Mouse (Mus musculus) frontal cortex, adult (tissue): ENCODE measurements around the gene Actn4.

Experiments
- ATAC-seq: cut with Nextera tagmentation; 2 replicates; pipeline ENCODE4 v1.9.2; 2017; ENCODE audit warnings: mild to moderate bottlenecking, moderate library complexity, mixed read lengths; ENCODE audit not compliant: low TSS enrichment

Gene Actn4

DNA sequence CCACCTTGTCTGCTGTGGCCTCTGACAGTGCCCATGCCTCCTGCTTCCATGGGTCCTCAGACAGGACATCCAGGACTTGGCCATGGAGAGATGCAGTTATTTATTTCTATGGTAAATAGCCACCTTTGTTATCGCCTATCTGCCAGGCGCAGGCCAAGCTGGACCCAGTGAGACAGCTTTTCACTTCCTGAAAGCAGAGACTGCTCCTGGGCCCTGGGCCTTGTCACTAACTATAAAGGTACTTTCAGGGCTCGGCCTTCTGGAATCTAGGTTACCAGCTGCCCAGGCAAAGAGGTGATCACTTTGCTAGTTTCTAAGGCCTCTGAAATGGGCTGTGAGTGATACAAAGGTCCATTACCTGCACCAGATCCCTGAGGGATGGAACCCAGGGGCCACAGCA lies 37.3 kb downstream of the Actn4 start:
- ATAC-seq = no peak

DNA sequence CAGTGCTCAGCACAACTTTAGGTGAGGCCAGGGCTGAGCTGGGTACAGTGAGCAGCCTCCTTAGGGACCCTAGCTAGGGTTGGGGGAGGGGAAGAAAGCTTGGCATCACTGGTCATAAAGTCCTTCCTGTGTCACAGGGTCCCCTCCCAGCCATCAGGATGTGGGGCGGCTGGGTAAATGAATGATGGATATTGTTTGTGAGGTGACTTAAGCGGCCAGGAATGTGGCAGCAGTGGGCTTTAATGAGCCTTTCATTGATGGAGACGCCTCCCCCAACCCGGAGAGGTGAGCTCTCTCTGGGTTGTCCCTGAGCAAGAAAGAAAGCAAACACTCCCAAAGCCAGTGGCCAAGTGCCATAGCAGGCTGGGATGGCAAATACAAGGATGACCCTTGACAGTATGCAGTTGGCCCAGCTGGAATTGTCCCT lies 38.3 kb downstream of the Actn4 start:
- no peak for ATAC-seq

DNA sequence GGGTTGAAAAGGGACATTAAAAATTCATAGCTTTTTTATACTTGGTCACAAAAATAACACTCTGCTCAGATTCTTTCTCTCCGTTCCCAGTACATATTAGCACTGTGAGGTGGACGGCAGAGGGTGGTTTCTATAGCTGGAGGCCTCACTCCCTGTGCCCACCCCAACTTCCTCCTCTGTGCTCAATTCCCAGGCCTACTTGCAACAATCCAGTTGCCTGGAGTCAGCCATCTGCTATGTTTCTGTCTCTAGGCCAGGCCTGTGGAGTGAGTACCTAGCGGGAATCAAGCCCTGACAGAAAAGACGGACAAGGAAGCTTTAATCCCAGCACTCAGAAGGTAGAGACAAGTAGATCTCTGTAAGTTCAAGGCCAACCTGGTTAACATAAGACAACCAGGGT lies 39.5 kb downstream of the Actn4 start:
- ATAC-seq = peak; percentile 68

DNA sequence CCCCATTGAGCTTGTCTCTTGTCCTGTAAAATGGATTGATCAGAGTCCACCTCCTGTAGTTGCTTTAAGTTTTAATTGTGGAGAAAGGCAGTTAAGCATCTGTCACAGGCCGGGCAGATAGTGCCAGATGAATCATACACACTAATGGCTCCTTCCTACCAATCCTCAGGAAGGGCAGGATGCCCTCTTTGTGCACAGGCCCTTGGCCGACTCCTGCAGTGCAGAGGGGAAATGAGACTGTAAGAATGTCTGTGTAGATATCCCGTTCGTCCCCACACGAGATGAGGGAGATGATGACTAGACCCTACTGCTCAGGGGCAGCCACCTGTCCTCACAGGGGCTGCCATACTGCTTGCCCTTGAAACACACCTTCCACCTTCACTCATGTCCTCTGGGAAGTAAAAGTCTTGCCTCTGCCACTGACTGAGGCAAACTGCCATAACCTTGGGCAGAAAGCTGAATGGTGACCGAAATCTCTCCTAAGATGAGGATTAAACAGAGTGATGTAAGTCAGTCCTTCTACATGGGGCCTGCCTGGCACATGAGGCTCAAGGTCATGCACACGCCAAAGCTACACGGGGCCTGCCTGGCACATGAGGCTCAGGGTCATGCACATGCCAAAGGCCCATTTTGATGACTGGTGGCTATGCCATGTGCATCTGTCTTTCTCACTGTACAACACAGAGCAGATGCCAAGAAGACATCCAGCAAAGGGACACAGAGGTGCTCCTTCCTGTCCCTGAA lies 40.2 kb downstream of the Actn4 start:
- no peak for ATAC-seq

DNA sequence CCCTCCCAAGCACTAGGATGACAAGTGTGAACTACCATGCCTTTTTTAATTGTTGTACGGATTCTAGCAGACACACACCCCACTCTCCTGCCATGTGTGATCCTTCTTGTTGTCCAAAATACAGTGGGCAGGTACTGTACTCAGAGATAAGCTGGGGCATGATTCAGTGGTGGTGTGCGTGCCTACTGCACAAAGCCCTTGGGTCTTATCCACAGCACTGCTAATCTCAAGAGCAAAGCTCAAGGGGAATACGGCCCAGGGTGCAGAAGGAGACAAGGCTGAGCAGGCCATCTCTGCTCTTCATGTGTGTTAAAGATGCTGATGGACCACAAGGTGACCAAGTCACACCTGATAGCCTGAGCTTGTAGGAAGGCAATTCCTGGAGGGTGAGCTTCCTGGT lies 41.0 kb downstream of the Actn4 start:
- ATAC-seq = no peak

DNA sequence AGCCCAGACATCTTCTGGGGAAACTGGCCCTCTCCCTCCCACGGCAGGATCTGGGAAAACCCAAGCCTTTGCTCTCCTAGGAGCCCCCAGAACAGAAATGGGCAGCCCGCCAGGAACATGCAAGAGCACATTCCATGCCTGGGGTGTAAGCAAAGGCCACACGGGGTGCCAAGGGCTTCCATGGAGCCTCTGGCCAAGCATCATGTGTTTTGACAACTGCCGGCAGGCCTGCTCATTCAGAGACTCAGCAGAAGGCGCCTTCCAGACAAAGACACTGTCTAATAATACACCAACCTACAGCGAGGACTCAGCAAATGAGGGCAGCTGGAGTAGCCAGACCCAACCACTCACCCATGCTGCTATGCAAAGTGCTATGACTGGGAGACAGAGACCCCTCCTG lies 42.3 kb downstream of the Actn4 start:
- ATAC-seq = no peak

DNA sequence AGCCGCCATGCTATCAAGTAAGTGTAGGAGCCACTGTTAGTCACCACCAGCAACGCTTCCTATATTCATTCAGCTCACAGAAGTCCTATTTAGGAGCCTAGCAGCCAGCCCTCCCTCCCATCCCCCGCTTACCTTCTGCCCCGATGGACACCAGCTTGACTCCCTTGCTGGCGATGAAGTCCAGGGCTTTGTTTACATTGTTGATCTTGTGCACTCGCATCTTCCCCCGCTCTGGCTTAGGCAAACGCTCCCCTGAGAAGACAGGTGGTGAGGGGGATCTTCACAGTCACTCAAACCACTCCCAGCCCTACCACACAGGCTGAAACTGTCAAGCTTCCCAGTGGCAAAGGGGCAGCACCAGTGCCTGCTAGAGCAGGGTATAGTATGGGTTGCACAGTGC lies 43.6 kb downstream of the Actn4 start:
- ATAC-seq = no peak

DNA sequence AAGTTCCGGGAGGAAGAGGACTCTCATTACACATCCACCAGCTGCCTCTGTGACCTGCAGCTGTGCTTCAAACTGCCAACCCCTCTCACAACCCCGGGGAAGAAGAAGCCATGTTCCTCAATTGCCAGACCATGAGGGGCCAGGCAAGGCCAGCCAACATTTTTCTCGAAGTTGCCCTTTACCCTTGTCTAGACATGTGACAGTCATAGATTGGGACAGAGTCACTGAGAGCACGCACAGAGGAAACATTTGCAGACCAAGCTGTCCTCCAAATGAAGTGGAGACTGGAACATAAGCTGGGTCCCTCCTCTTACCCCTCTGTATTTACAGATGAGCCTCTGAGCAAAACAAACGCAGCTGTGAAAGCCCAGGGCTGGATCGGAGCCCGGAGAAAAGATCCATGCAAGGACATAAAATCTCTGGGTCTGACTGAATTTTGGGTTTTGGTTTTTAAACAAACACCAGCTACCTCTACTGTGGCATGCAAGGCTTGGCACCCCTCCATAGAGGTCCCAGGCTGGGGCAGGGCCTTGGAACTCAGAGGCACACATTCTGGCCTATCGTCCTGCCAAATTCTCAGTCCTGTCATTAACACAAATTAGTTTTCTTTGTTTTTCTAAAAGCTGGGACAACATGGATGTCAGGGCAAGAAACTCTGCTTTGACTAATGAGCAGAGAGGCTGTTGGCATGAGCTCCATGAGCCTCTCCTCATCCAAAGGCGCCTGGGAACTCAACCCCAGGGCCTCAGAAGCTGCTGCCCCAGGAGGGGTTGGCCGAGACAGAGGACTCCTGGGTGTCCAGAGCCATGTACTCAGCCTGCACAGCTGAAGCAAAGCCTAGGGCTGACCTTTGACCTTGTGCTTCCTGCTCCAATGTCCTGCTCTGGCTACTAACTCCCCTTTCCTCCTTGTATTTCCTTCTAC lies 44.4 kb downstream of the Actn4 start:
- ATAC-seq = 0 out of 2 replicates have a peak, but pooled peaks have one; percentile 7

DNA sequence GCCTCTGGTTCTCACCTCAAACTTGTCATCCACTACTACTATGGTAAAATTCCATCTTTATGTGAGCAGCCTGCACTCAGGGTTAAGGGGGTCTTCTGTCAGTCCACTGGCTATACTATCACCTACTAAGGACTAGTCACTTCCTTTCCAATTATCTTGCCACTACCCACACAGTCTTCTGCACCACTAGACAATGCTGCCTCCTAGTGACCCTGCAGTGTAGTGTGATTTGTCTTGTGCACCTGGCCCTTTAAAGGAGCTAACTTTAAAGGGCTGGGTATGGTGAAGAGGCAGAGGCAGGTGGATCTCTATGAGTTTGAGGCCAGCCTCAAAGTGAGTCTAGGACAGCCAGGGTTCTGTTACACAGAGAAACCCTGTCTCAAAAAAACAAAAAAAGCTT lies 45.6 kb downstream of the Actn4 start:
- no peak for ATAC-seq

DNA sequence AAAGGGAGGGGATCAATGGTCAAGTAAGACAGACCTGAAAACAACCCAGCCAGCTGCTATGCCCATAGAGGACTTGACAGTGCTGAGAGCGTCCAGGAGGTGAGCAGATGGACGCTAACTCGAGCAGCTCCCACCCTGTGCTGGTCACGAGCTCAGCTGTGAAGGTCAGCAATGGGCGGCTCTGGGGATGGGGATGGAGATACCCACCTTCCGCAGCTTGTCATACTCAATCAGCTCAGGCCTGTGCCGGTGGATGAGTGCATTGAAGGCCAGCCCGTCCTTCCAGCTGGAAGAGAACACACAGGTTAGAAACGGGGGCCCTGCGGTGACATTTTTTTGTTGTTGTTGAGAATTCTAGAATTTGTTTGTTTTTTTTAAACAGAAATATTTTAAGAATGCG lies 49.0 kb downstream of the Actn4 start:
- no peak for ATAC-seq

DNA sequence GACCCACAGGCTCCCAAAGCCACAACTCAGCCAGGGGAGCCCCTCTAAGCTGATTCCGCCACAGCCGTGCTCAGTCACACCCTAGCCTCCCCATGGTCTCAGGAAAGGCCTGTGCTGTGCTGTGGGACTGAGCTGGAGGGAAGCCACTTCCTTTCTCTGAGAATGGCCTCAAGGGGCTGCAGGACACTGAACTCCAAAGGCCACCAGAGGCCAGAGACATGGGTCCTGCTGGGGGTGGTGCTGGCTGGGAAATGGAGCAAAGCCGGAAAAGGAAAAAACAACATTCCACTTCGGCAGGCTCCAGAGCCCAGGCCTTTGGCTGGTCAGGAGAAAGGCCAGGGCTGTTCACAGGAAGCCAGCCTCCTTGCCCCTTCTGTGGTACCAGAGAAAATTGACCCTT lies 50.5 kb downstream of the Actn4 start:
- no peak for ATAC-seq

DNA sequence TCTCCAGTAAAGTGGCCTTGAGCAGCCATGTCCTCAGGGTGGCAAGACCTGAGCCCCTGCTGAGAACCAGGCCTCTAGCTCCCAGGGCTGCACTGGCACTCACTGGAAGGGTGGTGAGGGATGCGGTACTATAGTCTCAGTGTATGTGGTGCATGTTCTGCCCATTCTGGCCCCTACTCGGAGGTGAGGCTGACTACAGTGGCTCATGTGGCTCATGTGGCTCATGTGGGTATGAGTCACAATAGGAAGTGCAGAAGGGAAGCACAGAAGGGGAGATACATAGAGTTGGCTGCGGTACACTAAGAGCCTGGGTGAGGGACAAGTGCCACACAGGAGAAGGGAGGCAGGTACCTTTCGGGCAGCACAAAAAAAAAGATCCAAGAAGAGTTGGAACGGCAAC lies 54.9 kb downstream of the Actn4 start:
- ATAC-seq = no peak

DNA sequence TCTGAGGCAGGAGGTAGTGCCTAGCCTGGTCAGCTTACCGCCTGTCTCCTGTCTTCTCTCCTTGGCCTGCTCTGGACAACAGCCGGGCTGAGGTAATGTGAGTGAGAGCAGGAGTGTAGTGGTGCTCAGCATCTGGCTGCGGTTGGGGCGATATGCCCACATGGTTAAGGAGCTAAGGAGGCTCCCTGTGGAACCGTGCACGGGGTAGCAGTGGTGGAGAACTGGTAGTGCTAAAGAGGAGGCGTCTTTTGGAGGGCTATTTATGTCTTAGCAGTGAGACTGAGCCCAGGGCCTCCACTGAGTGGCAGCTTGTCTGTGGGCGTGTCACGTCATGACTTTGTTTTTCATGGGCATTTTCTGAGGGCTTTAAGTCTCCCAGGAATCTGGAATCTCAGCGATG lies 58.4 kb downstream of the Actn4 start:
- ATAC-seq = peak; percentile 74

DNA sequence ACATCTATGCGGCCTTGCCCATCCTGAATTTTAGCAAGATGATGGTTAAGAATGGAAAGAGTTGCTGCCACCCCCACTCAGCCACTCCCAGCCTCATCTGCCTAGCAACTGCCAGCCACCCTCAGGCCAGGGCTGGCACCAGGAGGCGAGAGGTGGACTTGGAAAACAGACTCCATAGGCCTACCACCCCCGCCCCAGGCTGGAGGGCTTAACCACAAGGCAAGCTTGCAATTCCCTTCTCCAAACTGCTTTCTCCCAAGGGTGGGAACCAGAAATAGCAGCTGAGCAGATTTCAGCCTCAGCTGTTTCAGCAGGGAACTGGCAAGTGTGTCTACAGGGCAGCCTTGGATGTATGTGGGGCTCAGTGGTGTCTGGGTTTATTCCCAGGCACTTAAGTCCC lies 59.3 kb downstream of the Actn4 start:
- ATAC-seq = peak; percentile 47

DNA sequence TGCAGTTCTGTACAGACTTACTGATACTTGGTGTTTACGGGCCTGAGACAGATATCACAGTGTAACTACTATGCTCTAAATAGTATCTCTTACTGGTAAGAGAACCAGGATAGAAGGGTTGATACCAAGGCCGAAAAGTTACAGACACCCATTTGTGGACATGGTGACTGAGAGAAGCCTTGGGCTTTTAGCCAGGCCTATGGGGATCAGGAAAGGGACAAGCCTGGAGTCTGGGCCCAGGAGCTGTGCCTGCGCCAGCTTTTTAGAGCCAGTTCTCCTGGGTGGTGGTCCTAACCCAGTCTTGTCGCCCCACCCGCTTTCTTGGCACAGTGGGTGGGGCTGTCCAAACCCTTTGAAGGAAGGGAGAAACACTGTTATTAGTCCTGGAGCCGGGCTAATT lies 60.0 kb downstream of the Actn4 start:
- no peak for ATAC-seq

DNA sequence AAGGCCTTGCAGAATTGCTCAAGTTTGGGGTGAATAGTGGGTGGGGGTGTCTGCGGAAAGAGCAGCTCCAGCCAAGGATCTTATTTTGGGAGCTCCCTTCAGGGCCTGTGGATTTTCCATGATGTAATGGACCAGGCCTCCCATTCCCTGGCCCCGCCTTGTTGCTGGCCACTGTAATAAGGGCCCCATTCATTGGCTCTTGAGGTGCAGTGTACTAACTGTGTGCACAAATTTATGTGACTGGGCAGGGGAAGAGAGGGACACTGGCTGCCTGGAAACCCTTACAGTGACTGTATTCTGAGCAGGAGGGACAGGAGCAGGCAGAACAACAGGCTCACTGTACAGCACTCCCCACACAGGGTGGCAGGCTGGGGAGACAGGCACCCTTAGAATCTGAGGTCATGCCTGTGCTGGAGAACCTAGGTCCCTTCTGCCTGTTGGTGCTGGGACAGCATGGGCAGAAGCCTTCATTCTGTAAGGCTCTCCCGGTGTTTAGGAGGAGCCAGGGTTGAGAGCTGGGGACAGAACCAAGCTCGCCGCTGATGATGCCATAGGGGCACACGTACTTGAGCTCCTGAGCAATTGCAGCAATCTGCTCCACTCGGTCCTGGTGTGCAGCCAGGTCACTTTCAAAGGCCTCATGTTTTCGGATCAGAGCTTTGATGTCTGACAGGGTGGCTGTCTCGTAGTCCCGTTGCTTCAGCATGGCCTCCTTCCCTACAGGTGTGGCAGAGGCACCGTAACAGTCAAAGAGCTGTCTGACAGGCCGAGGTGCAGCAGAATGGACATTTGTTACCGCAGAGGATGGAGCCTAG lies 60.6 kb downstream of the Actn4 start:
- peak; percentile 12 for ATAC-seq

DNA sequence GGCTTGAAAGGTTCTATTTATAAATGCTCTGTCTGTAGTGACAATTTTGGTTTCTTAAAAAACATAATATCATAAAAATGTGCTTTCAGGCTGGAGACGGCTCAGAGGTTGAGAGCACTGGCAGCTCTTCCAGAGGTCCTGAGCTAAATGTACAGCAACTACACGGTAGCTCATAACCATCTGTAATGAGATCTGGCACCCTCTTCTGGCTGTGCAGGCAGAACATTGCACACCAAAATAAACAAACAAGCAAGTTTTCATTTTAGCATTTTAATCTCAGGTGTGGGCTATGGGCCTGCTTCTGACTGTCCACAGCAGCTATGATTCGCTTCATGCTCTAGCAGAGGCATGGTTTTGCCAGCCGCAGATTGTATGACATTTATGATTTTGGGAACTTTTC lies 62.2 kb downstream of the Actn4 start:
- ATAC-seq = no peak

DNA sequence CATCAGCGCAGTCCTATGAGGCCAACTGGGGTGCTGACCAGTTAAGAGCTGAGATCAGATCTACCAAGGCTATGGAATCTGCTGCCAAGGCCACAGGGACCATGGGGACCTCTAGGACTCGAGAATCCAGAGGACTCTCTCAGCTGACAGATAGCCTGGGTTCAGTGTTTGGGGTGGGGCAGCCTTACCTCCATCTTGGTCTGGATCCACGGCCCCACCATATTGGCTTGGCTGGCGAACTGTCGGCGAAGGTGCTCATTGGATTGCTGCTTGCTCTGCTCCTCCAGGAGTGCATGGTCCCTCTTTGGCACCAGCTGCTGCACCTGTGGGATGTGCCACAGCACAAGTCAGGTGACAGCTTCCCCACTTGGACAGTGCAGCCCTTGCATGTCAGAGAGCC lies 64.5 kb downstream of the Actn4 start:
- ATAC-seq = no peak

DNA sequence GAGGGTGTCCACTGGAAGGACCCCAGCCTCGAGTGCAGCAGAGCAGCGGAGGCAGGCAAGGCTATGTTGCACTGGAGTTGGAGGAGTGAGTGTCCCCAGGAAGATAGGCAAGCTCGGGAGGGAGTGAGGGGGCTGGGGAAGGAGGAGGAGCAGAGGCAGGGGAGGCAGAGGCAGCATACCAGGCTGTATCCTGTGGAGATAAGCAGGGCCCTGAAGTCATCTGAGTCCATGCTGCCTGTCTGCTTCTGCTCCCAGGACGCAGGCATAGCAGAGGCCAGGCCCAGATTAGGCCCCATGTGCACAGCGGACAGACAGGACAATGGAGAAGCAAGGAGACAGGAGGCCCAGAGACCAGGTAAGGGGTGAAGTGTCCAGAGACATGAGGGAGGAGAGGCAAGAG lies 67.2 kb downstream of the Actn4 start:
- ATAC-seq = no peak

DNA sequence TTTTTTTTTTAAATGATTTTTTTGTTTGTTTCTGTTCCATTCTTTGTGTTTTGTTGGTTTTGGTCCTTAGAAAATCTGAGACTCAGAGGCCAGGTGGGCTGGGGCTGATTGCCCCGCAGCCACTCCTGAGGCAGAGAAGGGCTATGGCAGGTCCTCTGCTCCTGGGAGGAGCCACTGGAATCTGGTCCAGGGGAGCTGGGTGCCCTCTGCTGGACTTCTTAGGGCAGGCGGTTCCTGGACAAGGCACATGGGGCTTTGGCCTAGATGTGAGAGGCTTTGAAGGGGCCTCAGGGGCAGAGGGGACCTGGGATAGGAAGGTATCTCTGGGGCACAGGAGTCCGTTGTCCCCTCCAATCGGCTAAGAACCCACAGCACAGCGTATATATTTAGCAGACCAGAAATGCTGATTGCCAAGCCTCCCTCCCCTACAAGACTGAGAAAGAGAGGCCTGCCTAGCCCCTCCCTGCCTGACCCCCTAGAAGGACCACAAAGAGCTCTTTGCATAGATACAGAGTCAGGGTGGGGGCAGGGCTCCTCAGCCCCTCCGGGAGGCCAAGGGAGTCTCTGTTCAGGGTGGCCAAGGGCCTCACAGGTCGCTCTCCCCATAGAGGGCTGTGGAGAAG lies 68.4 kb downstream of the Actn4 start:
- ATAC-seq = 0 out of 2 replicates have a peak, but pooled peaks have one; percentile 28

DNA sequence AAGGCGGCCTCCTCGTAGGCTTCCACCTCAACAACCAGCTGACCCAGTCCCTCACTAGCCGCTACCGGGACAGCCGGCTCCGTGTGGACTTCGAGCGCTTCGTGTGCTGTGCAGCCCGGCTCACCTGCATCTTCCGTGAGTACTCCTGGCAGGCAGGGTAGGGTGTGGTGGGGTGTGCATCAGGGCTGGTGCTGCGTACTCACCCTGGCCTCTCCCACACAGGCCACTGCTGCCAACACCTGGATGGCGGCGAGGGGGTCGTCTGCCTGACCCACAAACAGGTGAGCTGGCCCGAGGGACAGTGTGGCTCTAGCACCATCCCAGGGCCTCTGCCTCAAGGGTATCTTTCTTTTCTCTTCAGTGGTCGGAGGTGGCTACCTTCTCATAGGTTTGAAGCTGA lies 69.5 kb downstream of the Actn4 start:
- ATAC-seq = no peak

DNA sequence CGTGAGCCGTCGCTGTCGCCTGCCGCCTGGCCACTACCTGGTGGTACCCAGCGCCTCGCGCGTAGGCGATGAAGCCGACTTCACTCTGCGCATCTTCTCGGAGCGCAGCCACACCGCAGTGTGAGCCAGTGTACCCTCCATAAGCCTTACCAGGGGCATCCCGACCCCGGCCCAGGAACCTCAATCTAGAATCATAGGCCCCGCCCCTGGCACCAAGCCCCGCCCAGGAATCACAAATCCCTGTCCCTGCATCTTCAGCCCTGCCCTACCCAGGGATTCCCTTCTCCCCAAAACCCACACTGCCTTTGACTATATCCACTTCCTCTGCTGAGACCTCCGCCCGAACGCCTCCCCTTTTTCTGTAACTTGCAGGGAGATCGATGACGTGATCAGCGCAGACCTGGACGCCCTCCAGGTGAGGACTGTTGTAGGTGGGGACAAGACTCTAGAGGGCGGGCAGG lies 73.4 kb downstream of the Actn4 start:
- ATAC-seq = peak; percentile 17; the same call in 1 of the 2 replicates
